Mouse (Mus musculus): ENCODE data around the gene Atp8b2.

GRCm38 (mm10) chr3:89898011-89898410 is 65.3 kb downstream of the Atp8b2 start:
- TF ChIP-seq CTCF (IDR thresholded peaks at IDR 0.05; ENCODE audit: low read depth, low read length), result no peak
- TF ChIP-seq EP300 (IDR thresholded peaks at IDR 0.05; ENCODE audit: insufficient read depth, low read depth, low read length), result no peak
- TF ChIP-seq POLR2A (IDR thresholded peaks at IDR 0.05; ENCODE audit: insufficient read depth, low read length), result no peak
